Mouse (Mus musculus) urinary bladder, postnatal 25 days (tissue): ENCODE measurements around the gene Prox2.

ENCODE experiments used
- DNase-seq: peaks from one replicate; pipeline ENCODE4 v3.0.0; 2022; ENCODE audit warnings: low spot score

Gene Prox2

GRCm38 (mm10) chr12:85129426-85129978, 18.9 kb upstream of the Prox2 start:
- DNase-seq: no peak

- DNase-seq: no peak
Observed at GRCm38 (mm10) chr12:85126986-85127603, 16.5 kb upstream of the Prox2 start.

- DNase-seq: no peak
Observed at GRCm38 (mm10) chr12:85124751-85125150, 14.2 kb upstream of the Prox2 start.

- no peak for DNase-seq
Observed at GRCm38 (mm10) chr12:85123645-85124044, 13.1 kb upstream of the Prox2 start.

- no peak for DNase-seq
Observed at GRCm38 (mm10) chr12:85123108-85123530, 12.6 kb upstream of the Prox2 start.

- no peak for DNase-seq
Observed at GRCm38 (mm10) chr12:85121806-85122459, 11.4 kb upstream of the Prox2 start.

GRCm38 (mm10) chr12:85115678-85116077, 5.1 kb upstream of the Prox2 start:
- DNase-seq: no peak

- DNase-seq: no peak
Observed at GRCm38 (mm10) chr12:85113917-85114316, 3.4 kb upstream of the Prox2 start.

GRCm38 (mm10) chr12:85113337-85113736, 2.8 kb upstream of the Prox2 start:
- no peak for DNase-seq

GRCm38 (mm10) chr12:85112550-85113251, 2.1 kb upstream of the Prox2 start:
- no peak for DNase-seq

- peak; percentile 12 for DNase-seq
Observed at GRCm38 (mm10) chr12:85110011-85110697, 405 bp downstream of the Prox2 start.

- DNase-seq: no peak
Observed at GRCm38 (mm10) chr12:85109426-85109825, 1.1 kb downstream of the Prox2 start.

GRCm38 (mm10) chr12:85108643-85109042, 1.9 kb downstream of the Prox2 start:
- no peak for DNase-seq

GRCm38 (mm10) chr12:85106292-85106691, 4.3 kb downstream of the Prox2 start:
- no peak for DNase-seq

GRCm38 (mm10) chr12:85104789-85105188, 5.8 kb downstream of the Prox2 start:
- no peak for DNase-seq

- no peak for DNase-seq
Observed at GRCm38 (mm10) chr12:85103096-85103495, 7.5 kb downstream of the Prox2 start.

- no peak for DNase-seq
Observed at GRCm38 (mm10) chr12:85101521-85102106, 8.9 kb downstream of the Prox2 start.

- no peak for DNase-seq
Observed at GRCm38 (mm10) chr12:85101001-85101400, 9.6 kb downstream of the Prox2 start.

GRCm38 (mm10) chr12:85095859-85096258, 14.7 kb downstream of the Prox2 start:
- no peak for DNase-seq

- DNase-seq: no peak
Observed at GRCm38 (mm10) chr12:85095146-85095545, 15.4 kb downstream of the Prox2 start.

GRCm38 (mm10) chr12:85094706-85095105, 15.9 kb downstream of the Prox2 start:
- no peak for DNase-seq

- peak; percentile 45 for DNase-seq
Observed at GRCm38 (mm10) chr12:85094010-85094409, 16.5 kb downstream of the Prox2 start.
